10 mouse cellular contexts compared by ENCODE assay signal in the genomic region with DNA sequence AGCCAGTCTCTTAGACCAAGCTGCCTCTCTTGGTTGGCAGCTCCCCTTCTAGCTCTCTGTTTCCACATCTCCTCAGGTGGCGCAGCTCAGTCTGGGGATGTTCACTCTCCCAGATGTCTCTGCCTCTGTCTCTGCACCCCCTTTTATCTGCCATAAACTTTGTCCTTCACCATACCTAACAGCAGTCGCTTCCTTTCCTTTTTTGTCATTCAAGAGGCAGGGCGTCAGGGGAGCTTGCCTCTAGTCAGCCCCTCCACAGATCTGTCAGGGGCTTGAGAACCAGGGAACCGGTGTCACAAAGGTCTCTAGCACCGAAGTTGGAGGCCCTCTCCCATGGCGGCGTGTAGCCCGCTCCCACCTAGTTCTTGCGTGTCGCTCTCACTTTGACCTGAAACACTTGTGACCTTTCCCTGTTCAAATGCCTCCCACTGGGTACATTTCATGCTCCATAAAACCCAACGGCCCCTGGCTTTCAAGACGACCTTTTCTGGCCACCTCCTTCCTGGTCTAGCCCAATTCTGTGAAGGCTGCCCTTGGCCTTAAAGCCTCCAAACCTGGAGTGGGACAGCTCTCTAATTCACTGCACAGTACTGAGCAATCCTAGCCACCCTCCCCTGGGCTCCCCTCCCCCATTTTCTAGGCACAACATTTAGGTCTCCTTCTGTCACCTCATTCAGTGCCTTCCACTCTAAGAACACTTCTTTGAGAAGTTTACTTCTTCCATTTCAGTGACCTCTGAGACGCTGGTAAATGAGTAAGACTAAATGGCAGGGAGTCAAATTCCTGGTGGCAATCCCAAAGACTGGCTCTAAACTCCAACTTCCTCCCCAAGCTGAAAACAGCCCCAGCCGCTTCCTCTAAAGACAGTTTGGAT.
DNase-seq lines count a peak whose midpoint lies in the region; ATAC-seq and TF ChIP-seq lines count a peak whose summit lies in the region.
"Had no signal": no experiment of that assay in that cellular context is flagged by ENCODE, and none has a peak within 500 bp of the region (broad histone marks: within the 10 kb centered on the region; RNA-seq: fewer than 3 reads in every experiment).

No protein-coding gene starts in this region.

- no peaks in the 10 kb centered on the region for H3K9me3 ChIP-seq in lung, postnatal 0 days (ENCODE audit: low read length)
- no peaks in the 10 kb centered on the region for H3K9me3 ChIP-seq in midbrain, embryonic 16.5 days (replicated peaks; ENCODE audit: control insufficient read depth, low read length, poor library complexity, severe bottlenecking)
- H3K9me3 ChIP-seq: stomach, embryonic 15.5 days had no signal

- H3K27me3 ChIP-seq in cerebellum, adult 2 months (ENCODE audit: control insufficient read depth, insufficient read depth, low read length), result no peaks in the 10 kb centered on the region
- no peaks in the 10 kb centered on the region for H3K27me3 ChIP-seq in lung, postnatal 0 days (replicated peaks; ENCODE audit: insufficient read depth, low read length)
- H3K27me3 ChIP-seq in kidney, adult 2 months (replicated peaks; ENCODE audit: control insufficient read depth, insufficient read depth, low read length), result no peaks in the 10 kb centered on the region
- H3K27me3 ChIP-seq in midbrain, embryonic 16.5 days (ENCODE audit: control insufficient read depth, insufficient read depth, low read depth, low read length), result no peaks in the 10 kb centered on the region
- H3K27me3 ChIP-seq: stomach, embryonic 15.5 days had no signal

- WGBS in cerebellum, adult 2 months, result 72% methylated on average over 14 of the region's 14 CpGs
- WGBS in lung, postnatal 0 days, result 79% methylated on average over 14 of the region's 14 CpGs
- WGBS in kidney, adult 2 months, result 29% methylated on average over 14 of the region's 14 CpGs
- 62% methylated on average over 14 of the region's 14 CpGs for WGBS in midbrain, embryonic 16.5 days

- H3K27ac ChIP-seq in cerebellum, adult 2 months (ENCODE audit: insufficient read depth, low read length), result 0 out of 2 replicates have a peak overlapping the region, but pooled peaks have one; percentile 23
- H3K27ac ChIP-seq in lung, postnatal 0 days (ENCODE audit: low read length), result 0 out of 2 replicates have a peak overlapping the region, but pooled peaks have one; percentile 11
- H3K27ac ChIP-seq in kidney, adult 2 months (ENCODE audit: insufficient read depth, low read depth, low read length), result peak overlapping the region; percentile 97
- H3K27ac ChIP-seq in midbrain, embryonic 16.5 days (ENCODE audit: low read length), result peak overlapping the region; percentile 84

- TF ChIP-seq CTCF in cerebellum, adult 2 months (IDR thresholded peaks at IDR 0.05; ENCODE audit: borderline replicate concordance, insufficient read depth, low read depth, low read length), result no peak
- no peak for TF ChIP-seq CTCF in lung, postnatal 0 days (IDR thresholded peaks at IDR 0.05)
- TF ChIP-seq CTCF in kidney, adult 2 months (conservative IDR thresholded peaks at IDR 0.05; ENCODE audit: insufficient read depth, insufficient read length, low read depth, low read length), result no peak

- TF ChIP-seq POLR2A in cerebellum, adult 2 months (IDR thresholded peaks at IDR 0.05; ENCODE audit: borderline replicate concordance, insufficient read depth, low read length), result no peak
- no peak for TF ChIP-seq POLR2A in kidney, adult 2 months (IDR thresholded peaks at IDR 0.05; ENCODE audit: low read depth, low read length)

- no peak overlapping the region for H3K4me3 ChIP-seq in cerebellum, adult 2 months (replicated peaks; ENCODE audit: insufficient read depth, low read depth, low read length)
- no peak overlapping the region for H3K4me3 ChIP-seq in lung, postnatal 0 days (ENCODE audit: low read depth, low read length)
- H3K4me3 ChIP-seq in kidney, adult 2 months (ENCODE audit: insufficient read depth, low read depth, low read length), result peak overlapping the region; percentile 15
- no peak overlapping the region for H3K4me3 ChIP-seq in midbrain, embryonic 16.5 days (ENCODE audit: low read depth, low read length)
- H3K4me3 ChIP-seq: stomach, embryonic 15.5 days had no signal

- no peak for TF ChIP-seq EP300 in lung, postnatal 0 days (IDR thresholded peaks at IDR 0.05)

- no peak overlapping the region for H3K4me2 ChIP-seq in lung, postnatal 0 days (replicated peaks; ENCODE audit: low read depth, low read length)
- H3K4me2 ChIP-seq in midbrain, embryonic 16.5 days (ENCODE audit: low read length), result no peak overlapping the region

- peaks cover 8% of the 10 kb centered on the region for H3K4me1 ChIP-seq in cerebellum, adult 2 months (ENCODE audit: control insufficient read depth, insufficient read depth, low read length)
- H3K4me1 ChIP-seq in lung, postnatal 0 days (ENCODE audit: insufficient read depth, low read depth, low read length), result peaks cover 16% of the 10 kb centered on the region
- peaks cover 22% of the 10 kb centered on the region for H3K4me1 ChIP-seq in kidney, adult 2 months (ENCODE audit: control insufficient read depth, insufficient read depth, low read length)
- H3K4me1 ChIP-seq in midbrain, embryonic 16.5 days (ENCODE audit: control insufficient read depth, insufficient read depth, low read length), result peaks cover 17% of the 10 kb centered on the region

- no peak for DNase-seq in cerebellum, adult 2 months
- DNase-seq in cerebellum, postnatal 36 days, result no peak
- DNase-seq in lung, postnatal 0 days (ENCODE audit: low spot score), result peak; percentile 53
- no peak for DNase-seq in lung, adult 18-20 months
- DNase-seq in kidney, adult 2 months, result peak; percentile 92
- DNase-seq in heart, postnatal 4 days, result no peak
- DNase-seq: gastrocnemius, postnatal 10 days had no signal

- H3K36me3 ChIP-seq in lung, postnatal 0 days (ENCODE audit: insufficient read depth, low read length), result no peaks in the 10 kb centered on the region
- no peaks in the 10 kb centered on the region for H3K36me3 ChIP-seq in kidney, adult 2 months (ENCODE audit: control insufficient read depth, insufficient read depth, low read length)
- no peaks in the 10 kb centered on the region; the same call in 1 of the 2 replicates for H3K36me3 ChIP-seq in midbrain, embryonic 16.5 days (ENCODE audit: control insufficient read depth, insufficient read depth, low read length)
- H3K36me3 ChIP-seq: stomach, embryonic 15.5 days had no signal

- ATAC-seq in lung, postnatal 0 days, result no peak
- ATAC-seq in midbrain, embryonic 16.5 days, result no peak
- ATAC-seq in megakaryocyte progenitor cell, adult 5-6 weeks (replicated peaks; ENCODE audit: poor library complexity), result no peak

- H3K9ac ChIP-seq in lung, postnatal 0 days (replicated peaks; ENCODE audit: low read depth), result no peak overlapping the region
- no peak overlapping the region for H3K9ac ChIP-seq in midbrain, embryonic 16.5 days (ENCODE audit: low read depth, low read length)
- H3K9ac ChIP-seq: stomach, embryonic 15.5 days had no signal

Comparison
In these comparisons a context has a peak if more than half of its experiments do, and no peak if none do; other contexts are left out.
1. DNase-seq: peak in lung, postnatal 0 days (single experiment) and kidney, adult 2 months (single experiment); none in cerebellum, adult 2 months (0 of 2), cerebellum, postnatal 36 days (0 of 2), lung, adult 18-20 months (0 of 2) and heart, postnatal 4 days (single experiment).
2. H3K27ac ChIP-seq: peak in every context shown above with its lines; median percentile 97 in kidney, adult 2 months; 84 in midbrain, embryonic 16.5 days; 23 in cerebellum, adult 2 months; 11 in lung, postnatal 0 days.